Mouse (Mus musculus): ENCODE data around the gene Cacna2d2. TPM values are rescaled to one million over a fixed set of nuclear protein-coding genes. Genes with fewer than 3 reads are reported as not detected.
"Not testable (repeated sequence)": the region's sequence is repeated elsewhere in the genome, so short reads cannot be mapped to it uniquely, and the experiment has no call there.

The Cacna2d2 gene
- polyA plus RNA-seq, 1 experiment from 2014 or later, result 4.2 TPM

- no peaks in the 10 kb centered on the region for H3K27me3 ChIP-seq (ENCODE audit: control insufficient read depth, insufficient read depth, low read length)
- H3K27ac ChIP-seq (ENCODE audit: low read depth, low read length), result no peak overlapping the region
- H3K4me2 ChIP-seq (replicated peaks; ENCODE audit: low read depth, low read length), result peak overlapping the region; percentile 58
- DNase-seq (ENCODE audit: low spot score) (no peak), ATAC-seq (ENCODE audit: low FRiP score) (no peak)
- peaks cover 14% of the 10 kb centered on the region for H3K4me1 ChIP-seq (replicated peaks; ENCODE audit: control insufficient read depth, insufficient read depth, low read length)
- peak overlapping the region; percentile 91 for H3K4me3 ChIP-seq (ENCODE audit: low read depth, low read length)
- H3K9me3 ChIP-seq (ENCODE audit: control insufficient read depth, low read length), result no peaks in the 10 kb centered on the region
- 93% methylated on average over 21 of the region's 21 CpGs for WGBS
- H3K9ac ChIP-seq (ENCODE audit: low read depth, low read length), result no peak overlapping the region
- H3K36me3 ChIP-seq (ENCODE audit: control insufficient read depth, insufficient read depth, low read length), result peaks cover 25% of the 10 kb centered on the region
These were observed 171.4 kb downstream of the Cacna2d2 start for GRCm38 (mm10) chr9:107570845-107571244.

GRCm38 (mm10) chr9:107571534-107572326 is 172.3 kb downstream of the Cacna2d2 start:
- no peak for DNase-seq (ENCODE audit: low spot score)
- Histone ChIP-seq H3K9me3 (ENCODE audit: control insufficient read depth, low read length) (no peaks in the 10 kb centered on the region), H3K4me2 (replicated peaks; ENCODE audit: low read depth, low read length) (0 out of 2 replicates have a peak overlapping the region, but pooled peaks have one; percentile 58), H3K27me3 (ENCODE audit: control insufficient read depth, insufficient read depth, low read length) (no peaks in the 10 kb centered on the region), H3K4me3 (ENCODE audit: low read depth, low read length) (no peak overlapping the region), H3K9ac (ENCODE audit: low read depth, low read length) (no peak overlapping the region), H3K27ac (ENCODE audit: low read depth, low read length) (no peak overlapping the region), H3K4me1 (replicated peaks; ENCODE audit: control insufficient read depth, insufficient read depth, low read length) (peaks cover 14% of the 10 kb centered on the region), H3K36me3 (ENCODE audit: control insufficient read depth, insufficient read depth, low read length) (peaks cover 25% of the 10 kb centered on the region)
- WGBS, result 94% methylated on average over 22 of the region's 22 CpGs
- ATAC-seq (ENCODE audit: low FRiP score), result no peak

- peaks cover 25% of the 10 kb centered on the region for H3K36me3 ChIP-seq (ENCODE audit: control insufficient read depth, insufficient read depth, low read length)
- H3K4me1 ChIP-seq (replicated peaks; ENCODE audit: control insufficient read depth, insufficient read depth, low read length), result peaks cover 14% of the 10 kb centered on the region
- H3K4me2 ChIP-seq (replicated peaks; ENCODE audit: low read depth, low read length), result no peak overlapping the region
- no peak overlapping the region for H3K9ac ChIP-seq (ENCODE audit: low read depth, low read length)
- DNase-seq (ENCODE audit: low spot score) (no peak), ATAC-seq (ENCODE audit: low FRiP score) (no peak)
- H3K9me3 ChIP-seq (ENCODE audit: control insufficient read depth, low read length), result no peaks in the 10 kb centered on the region
- H3K27me3 ChIP-seq (ENCODE audit: control insufficient read depth, insufficient read depth, low read length), result no peaks in the 10 kb centered on the region
- H3K27ac ChIP-seq (ENCODE audit: low read depth, low read length), result no peak overlapping the region
- WGBS, result 100% methylated on average over 2 of the region's 2 CpGs
- no peak overlapping the region for H3K4me3 ChIP-seq (ENCODE audit: low read depth, low read length)
These were observed 172.9 kb downstream of the Cacna2d2 start for GRCm38 (mm10) chr9:107572327-107572662.

GRCm38 (mm10) chr9:107573774-107574173 is 174.4 kb downstream of the Cacna2d2 start:
- WGBS, result 79% methylated on average over 6 of the region's 6 CpGs
- not testable (repeated sequence) for ATAC-seq (ENCODE audit: low FRiP score)

GRCm38 (mm10) chr9:107575579-107576356 is 176.4 kb downstream of the Cacna2d2 start:
- Histone ChIP-seq H3K4me2 (replicated peaks; ENCODE audit: low read depth, low read length) (no peak overlapping the region), H3K36me3 (ENCODE audit: control insufficient read depth, insufficient read depth, low read length) (peaks cover 25% of the 10 kb centered on the region), H3K27me3 (ENCODE audit: control insufficient read depth, insufficient read depth, low read length) (no peaks in the 10 kb centered on the region), H3K4me1 (replicated peaks; ENCODE audit: control insufficient read depth, insufficient read depth, low read length) (peaks cover 5% of the 10 kb centered on the region), H3K27ac (ENCODE audit: low read depth, low read length) (no peak overlapping the region), H3K9me3 (ENCODE audit: control insufficient read depth, low read length) (no peaks in the 10 kb centered on the region), H3K4me3 (ENCODE audit: low read depth, low read length) (no peak overlapping the region), H3K9ac (ENCODE audit: low read depth, low read length) (no peak overlapping the region)
- WGBS, result 88% methylated on average over 14 of the region's 14 CpGs
- DNase-seq (ENCODE audit: low spot score) (no peak), ATAC-seq (ENCODE audit: low FRiP score) (no peak)

More at GRCm38 (mm10) chr9:107573774-107574173, 174.4 kb downstream of the Cacna2d2 start:
- DNase-seq (ENCODE audit: low spot score); H3K4me3 ChIP-seq (ENCODE audit: low read depth, low read length); H3K9me3 ChIP-seq (ENCODE audit: control insufficient read depth, low read length); H3K9ac ChIP-seq (ENCODE audit: low read depth, low read length); H3K27me3 ChIP-seq (ENCODE audit: control insufficient read depth, insufficient read depth, low read length); H3K4me2 ChIP-seq (replicated peaks; ENCODE audit: low read depth, low read length); H3K27ac ChIP-seq (ENCODE audit: low read depth, low read length): not testable (repeated sequence)
- H3K4me1 ChIP-seq (replicated peaks; ENCODE audit: control insufficient read depth, insufficient read depth, low read length), result peaks cover 11% of the 10 kb centered on the region
- H3K36me3 ChIP-seq (ENCODE audit: control insufficient read depth, insufficient read depth, low read length), result peaks cover 25% of the 10 kb centered on the region

- Histone ChIP-seq H3K27me3 (ENCODE audit: control insufficient read depth, insufficient read depth, low read length) (no peaks in the 10 kb centered on the region), H3K4me2 (replicated peaks; ENCODE audit: low read depth, low read length) (peak within 1 kb of the TSS; percentile 45), H3K4me1 (replicated peaks; ENCODE audit: control insufficient read depth, insufficient read depth, low read length) (peaks cover 5% of the 10 kb centered on the region), H3K36me3 (ENCODE audit: control insufficient read depth, insufficient read depth, low read length) (peaks cover 21% of the 10 kb centered on the region), H3K9me3 (ENCODE audit: control insufficient read depth, low read length) (no peaks in the 10 kb centered on the region), H3K9ac (ENCODE audit: low read depth, low read length) (peak within 1 kb of the TSS; percentile 57), H3K27ac (ENCODE audit: low read depth, low read length) (0 out of 2 replicates have a peak within 1 kb of the TSS, but pooled peaks have one; percentile 10), H3K4me3 (ENCODE audit: low read depth, low read length) (peak within 1 kb of the TSS; percentile 17)
- 28% methylated on average over 16 of the region's 16 CpGs for WGBS
- ATAC-seq (ENCODE audit: low FRiP score) (peak; percentile 68), DNase-seq (ENCODE audit: low spot score) (peak; percentile 81)
These were observed 177.1 kb downstream of the Cacna2d2 start, which contains the start of gene Hyal1 for GRCm38 (mm10) chr9:107576357-107577107. Gene Hyal1 (plus strand): TSS chr9:107576927.

GRCm38 (mm10) chr9:107577871-107578270 is 178.5 kb downstream of the Cacna2d2 start:
- DNase-seq (ENCODE audit: low spot score) (no peak), ATAC-seq (ENCODE audit: low FRiP score) (no peak)
- H3K4me2 ChIP-seq (replicated peaks; ENCODE audit: low read depth, low read length), result no peak overlapping the region; the same call in 1 of the 2 replicates
- no peaks in the 10 kb centered on the region for H3K27me3 ChIP-seq (ENCODE audit: control insufficient read depth, insufficient read depth, low read length)
- H3K9me3 ChIP-seq (ENCODE audit: control insufficient read depth, low read length), result no peaks in the 10 kb centered on the region
- no peak overlapping the region for H3K4me3 ChIP-seq (ENCODE audit: low read depth, low read length)
- WGBS, result 96% methylated on average over 10 of the region's 10 CpGs
- H3K36me3 ChIP-seq (ENCODE audit: control insufficient read depth, insufficient read depth, low read length), result peaks cover 11% of the 10 kb centered on the region; the same call in 1 of the 2 replicates
- H3K9ac ChIP-seq (ENCODE audit: low read depth, low read length), result no peak overlapping the region
- no peak overlapping the region for H3K27ac ChIP-seq (ENCODE audit: low read depth, low read length)
- peaks cover 7% of the 10 kb centered on the region for H3K4me1 ChIP-seq (replicated peaks; ENCODE audit: control insufficient read depth, insufficient read depth, low read length)

- ATAC-seq (ENCODE audit: low FRiP score) (no peak), DNase-seq (ENCODE audit: low spot score) (no peak)
- Histone ChIP-seq H3K4me1 (replicated peaks; ENCODE audit: control insufficient read depth, insufficient read depth, low read length) (peaks cover 7% of the 10 kb centered on the region), H3K4me3 (ENCODE audit: low read depth, low read length) (no peak within 1 kb of the TSS), H3K9me3 (ENCODE audit: control insufficient read depth, low read length) (no peaks in the 10 kb centered on the region), H3K36me3 (ENCODE audit: control insufficient read depth, insufficient read depth, low read length) (peaks cover 7% of the 10 kb centered on the region; the same call in 1 of the 2 replicates), H3K27me3 (ENCODE audit: control insufficient read depth, insufficient read depth, low read length) (no peaks in the 10 kb centered on the region), H3K27ac (ENCODE audit: low read depth, low read length) (no peak within 1 kb of the TSS), H3K4me2 (replicated peaks; ENCODE audit: low read depth, low read length) (no peak within 1 kb of the TSS; the same call in 1 of the 2 replicates), H3K9ac (ENCODE audit: low read depth, low read length) (no peak within 1 kb of the TSS)
- 86% methylated on average over 3 of the region's 3 CpGs for WGBS
These were observed 179.2 kb downstream of the Cacna2d2 start, which contains the start of gene Naa80 for GRCm38 (mm10) chr9:107578587-107578986. Gene Naa80 (plus strand): TSS chr9:107578887.

Data from hindbrain, embryonic 11.5 days (tissue).